Mouse (Mus musculus) lung, adult 2 months (tissue): ENCODE data around the gene Mdga2. TPM values are rescaled to one million over a fixed set of nuclear protein-coding genes. Genes with fewer than 3 reads are reported as not detected.

ENCODE experiments used
- DNase-seq: peaks from one replicate; pipeline ENCODE4 v3.0.0; 2022
- H3K4me1 ChIP-seq: fragments of 200-500 bp; 2 replicates; pipeline ENCODE4 v1.6.1; 2011; ENCODE audit warnings: low read length; ENCODE audit not compliant: control insufficient read depth, insufficient read depth
- H3K4me3 ChIP-seq: fragments of 200-500 bp; replicated peaks from 2 replicates; pipeline ENCODE3; 2011; ENCODE audit warnings: low read depth, mild to moderate bottlenecking, control low read depth, low read length; ENCODE audit errors: extremely low read depth
- CTCF ChIP-seq: fragments of 200-500 bp; IDR thresholded peaks from 2 replicates; pipeline ENCODE4 v1.5.1; 2011; ENCODE audit warnings: mild to moderate bottlenecking, low read length, control low read depth; ENCODE audit not compliant: insufficient read depth
- POLR2A ChIP-seq: fragments of 200-500 bp; IDR thresholded peaks from 2 replicates; pipeline ENCODE4 v1.6.1; 2011; ENCODE audit warnings: low read depth, mild to moderate bottlenecking, control low read depth, low read length, borderline replicate concordance; ENCODE audit errors: extremely low read depth
- WGBS: fragments of 180-500 bp; shearing (Covaris S2); methylation state at CpG from one replicate; pipeline ENCODE4 v1.1.7; 2018; 5-methylcytosine and 5-hydroxymethylcytosine counted together
- polyA plus RNA-seq: library from polyadenylated mRNA; depleted of rRNA; stranded (reverse); fragments of >200 nt; gene quantifications from 2 replicates; pipeline ENCODE4 v1.2.3, GENCODE M21; 2012; rRNA removed

Mdga2 gene
- polyA plus RNA-seq = 0.05 TPM in 1 of 2 replicates, not detected in the other

DNA sequence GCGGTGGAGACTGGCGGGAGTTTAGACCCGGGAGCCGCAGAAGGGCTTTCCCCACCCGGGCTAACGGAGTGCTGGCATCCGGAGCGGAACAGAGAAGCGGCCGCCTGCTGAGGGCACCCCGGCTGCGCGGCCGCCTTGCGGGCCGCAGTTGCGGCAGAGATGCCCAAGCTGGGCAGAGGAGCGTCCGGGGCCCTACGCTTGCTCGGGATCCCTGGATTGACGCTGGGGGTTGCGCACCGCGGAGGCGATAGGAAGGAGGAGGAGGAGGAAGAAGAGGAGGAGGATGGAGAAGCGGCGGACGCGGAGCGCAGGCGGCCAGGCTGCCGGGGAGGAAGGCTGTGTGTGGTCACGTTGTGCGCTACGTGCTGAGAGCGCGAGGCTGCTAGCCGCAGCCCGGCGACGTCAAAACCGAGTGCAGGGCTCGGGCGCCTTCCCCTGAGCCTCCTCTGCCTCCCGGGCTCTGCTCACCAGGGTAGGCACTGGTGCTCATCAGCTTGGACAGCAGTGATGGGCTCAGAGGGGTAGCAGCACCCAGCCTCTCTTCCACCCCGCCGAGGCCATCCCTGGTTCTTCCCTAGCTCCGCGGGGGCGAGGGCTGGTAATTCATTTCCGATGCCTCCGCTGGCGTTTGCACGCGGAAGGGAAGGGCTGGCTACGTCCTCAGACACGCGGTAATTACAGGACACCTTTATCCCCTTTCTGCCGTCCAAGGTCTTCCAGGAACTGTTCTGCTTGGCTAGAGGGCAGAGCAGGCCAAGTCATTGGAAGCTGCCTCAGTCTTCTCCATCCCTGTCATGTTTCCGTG, at the start of gene Mdga2:
Gene Mdga2, minus strand, starts transcription at position 329 of the 805 bp plus-strand sequence.
- peaks cover 2% of the 10 kb centered on the region; the same call in 1 of the 2 replicates for H3K4me1 ChIP-seq
- TF ChIP-seq CTCF = no peak
- no peak for TF ChIP-seq POLR2A
- DNase-seq = no peak
- H3K4me3 ChIP-seq = peak within 1 kb of the TSS; percentile 46
- WGBS = 1% methylated on average over 61 of the region's 61 CpGs

DNA sequence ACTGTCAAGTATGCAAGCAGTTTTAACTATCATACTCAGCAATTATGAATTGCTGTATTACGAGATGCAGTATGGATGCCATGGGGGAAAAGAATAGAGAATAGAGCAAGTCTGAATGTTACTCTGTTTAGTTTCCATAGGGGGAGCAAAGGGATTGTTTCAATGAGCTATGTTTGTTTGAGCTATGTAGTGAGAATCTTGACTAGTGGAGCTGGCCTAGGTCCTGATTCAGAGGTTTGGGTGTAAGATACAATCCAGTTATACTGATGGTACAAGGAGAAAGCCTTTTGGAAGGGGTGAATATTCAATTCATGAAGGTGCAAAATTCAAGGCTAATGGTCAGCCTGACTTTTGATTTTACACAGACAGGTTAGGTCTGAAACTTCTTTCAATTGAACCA, 45.1 kb upstream of the Mdga2 start:
- no peak for TF ChIP-seq POLR2A
- no peak for TF ChIP-seq CTCF
- 82% methylated on average over 1 of the region's 1 CpGs for WGBS

GRCm38 (mm10) chr12:67223530-67223929, 1.2 kb upstream of the Mdga2 start:
- H3K4me1 ChIP-seq = peaks cover 2% of the 10 kb centered on the region; the same call in 1 of the 2 replicates
- no peak for DNase-seq
- TF ChIP-seq CTCF (no peak), POLR2A (no peak)
- H3K4me3 ChIP-seq = no peak overlapping the region
- 49% methylated on average over 1 of the region's 1 CpGs for WGBS

More for the DNA sequence above, 45.1 kb upstream of the Mdga2 start:
- Histone ChIP-seq H3K4me1 (no peaks in the 10 kb centered on the region), H3K4me3 (no peak overlapping the region)
- DNase-seq = no peak

GRCm38 (mm10) chr12:67221329-67222220, 774 bp downstream of the Mdga2 start:
- peak overlapping the region; percentile 46 for H3K4me3 ChIP-seq
- TF ChIP-seq CTCF (no peak), POLR2A (no peak)
- 2% methylated on average over 76 of the region's 78 CpGs for WGBS

DNA sequence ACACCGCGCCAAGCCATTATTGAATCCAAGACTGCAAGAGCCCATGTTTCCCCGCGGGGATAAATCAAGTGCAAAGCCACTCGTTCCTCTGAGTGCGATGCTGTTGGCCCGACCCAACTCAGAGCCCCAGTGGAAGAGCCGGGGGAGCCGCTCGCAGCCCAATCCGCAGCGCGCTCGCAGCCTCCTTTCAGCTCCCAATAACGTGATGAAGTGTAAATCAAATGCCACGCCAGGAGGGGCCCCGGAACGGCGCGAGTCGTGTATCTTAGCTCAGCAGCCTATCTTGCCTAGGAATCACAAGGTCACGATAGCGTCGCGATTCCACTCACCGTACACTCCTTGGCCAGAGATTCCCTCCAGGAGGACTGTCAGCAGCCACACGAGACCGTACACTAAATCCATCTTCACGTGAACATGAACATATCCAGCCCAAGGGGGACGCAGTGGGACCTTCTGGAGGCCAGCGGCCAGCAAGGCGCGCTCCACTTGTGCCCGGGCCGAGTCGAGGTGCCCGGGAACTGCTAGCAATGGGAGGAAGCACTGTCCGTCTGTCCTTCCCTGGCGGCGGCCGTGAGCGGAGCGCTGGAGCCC, 1.6 kb downstream of the Mdga2 start:
- H3K4me1 ChIP-seq = peaks cover 2% of the 10 kb centered on the region; the same call in 1 of the 2 replicates
- no peak for DNase-seq
- H3K4me3 ChIP-seq = no peak overlapping the region
- TF ChIP-seq POLR2A (no peak), CTCF (no peak)
- under 1% methylated on average over 42 of the region's 43 CpGs for WGBS

More at GRCm38 (mm10) chr12:67221329-67222220, 774 bp downstream of the Mdga2 start:
- H3K4me1 ChIP-seq = peaks cover 2% of the 10 kb centered on the region; the same call in 1 of the 2 replicates
- DNase-seq = no peak

DNA sequence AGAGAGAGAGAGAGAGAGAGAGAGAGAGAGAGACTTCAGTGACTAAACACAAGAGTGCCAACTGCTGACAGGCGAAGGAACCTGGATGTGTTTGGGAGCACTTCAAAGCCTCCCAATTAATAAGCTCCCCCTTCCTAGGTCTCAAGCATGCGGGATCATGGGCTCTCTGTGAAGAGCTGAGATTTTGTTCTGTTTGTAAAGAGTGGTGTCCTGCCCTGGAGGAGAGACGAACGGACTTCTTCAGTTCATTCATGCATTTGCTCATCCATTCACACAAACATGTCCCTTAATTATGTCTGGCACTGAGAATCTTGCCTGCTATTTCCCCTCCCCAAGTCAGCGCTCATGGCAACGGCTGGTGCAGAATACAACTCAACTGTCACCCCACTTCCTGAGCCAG, 2.3 kb downstream of the Mdga2 start:
- peaks cover 2% of the 10 kb centered on the region; the same call in 1 of the 2 replicates for H3K4me1 ChIP-seq
- no peak for DNase-seq
- no peak overlapping the region for H3K4me3 ChIP-seq
- 9% methylated on average over 6 of the region's 6 CpGs for WGBS
- no peak for TF ChIP-seq CTCF
- TF ChIP-seq POLR2A = no peak

DNA sequence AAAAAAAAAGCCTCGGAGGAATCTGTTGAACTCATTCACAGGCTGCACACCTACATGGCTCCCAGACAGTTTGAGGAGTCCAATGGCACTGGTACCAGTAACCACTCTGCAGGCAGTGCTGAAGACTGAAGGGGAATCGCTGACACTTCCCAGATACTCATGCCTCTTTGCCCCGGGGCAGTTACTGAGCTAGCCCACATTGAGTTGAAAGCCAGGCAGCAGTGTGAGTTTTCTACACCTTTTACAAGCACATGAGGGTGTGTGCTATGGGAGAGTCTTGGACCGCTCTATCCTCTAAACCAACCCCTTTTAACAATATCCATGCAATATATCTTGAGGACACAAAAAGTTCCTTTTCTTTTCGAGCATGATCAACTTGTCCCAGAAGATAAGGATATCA, 2.8 kb downstream of the Mdga2 start:
- no peak overlapping the region for H3K4me3 ChIP-seq
- no peak for TF ChIP-seq CTCF
- peaks cover 2% of the 10 kb centered on the region; the same call in 1 of the 2 replicates for H3K4me1 ChIP-seq
- 32% methylated on average over 5 of the region's 5 CpGs for WGBS
- no peak for DNase-seq

- Histone ChIP-seq H3K4me3 (no peak overlapping the region), H3K4me1 (no peaks in the 10 kb centered on the region)
- WGBS = 54% methylated on average over 2 of the region's 2 CpGs
- no peak for DNase-seq
- TF ChIP-seq CTCF = no peak
- no peak for TF ChIP-seq POLR2A
Observed at GRCm38 (mm10) chr12:67212801-67213200, 9.5 kb downstream of the Mdga2 start.

DNA sequence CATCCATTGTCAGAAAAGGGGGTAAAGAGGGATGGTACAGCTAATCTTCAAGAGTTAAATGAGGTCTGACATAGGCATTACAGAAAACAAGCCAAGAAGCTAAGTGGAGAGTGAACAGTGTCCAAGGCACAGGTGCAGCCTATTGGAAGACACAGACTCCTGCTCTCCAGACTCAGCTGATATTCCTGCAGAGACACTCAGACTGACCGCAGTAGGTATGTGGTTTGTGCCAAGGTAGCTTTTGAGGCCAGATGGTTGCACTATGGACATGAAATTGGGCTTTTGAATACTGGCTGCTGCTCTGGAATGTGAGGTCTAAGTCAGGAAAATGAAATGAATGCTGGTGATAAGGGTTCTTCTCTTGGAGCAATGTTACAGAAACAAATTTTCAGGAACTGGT, 44.2 kb downstream of the Mdga2 start:
- TF ChIP-seq CTCF (no peak), POLR2A (no peak)
- WGBS = 80% methylated on average over 1 of the region's 1 CpGs
- no peak for DNase-seq

More for the DNA sequence above, 44.2 kb downstream of the Mdga2 start:
- Histone ChIP-seq H3K4me1 (no peaks in the 10 kb centered on the region), H3K4me3 (no peak overlapping the region)
